Mouse (Mus musculus) MEL (cell line): ENCODE data around the gene Lrrtm3. TPM values are rescaled to one million over a fixed set of nuclear protein-coding genes. Genes with fewer than 3 reads are reported as not detected.

Source experiments
- DNase-seq: peaks from one replicate; pipeline ENCODE4 v3.0.0; 2011; ENCODE audit warnings: low read depth, low spot score
- H3K27ac ChIP-seq: 2 replicates; pipeline ENCODE4 v1.5.1; 2012; ENCODE audit warnings: low read depth, mild to moderate bottlenecking, control low read depth, low read length, moderate library complexity; ENCODE audit not compliant: control insufficient read depth
- H3K27me3 ChIP-seq, 2 experiments: fragments of 150-350 bp in 1 of 2; sonication (generic) in 1 of 2; 2 replicates each; pipeline ENCODE4 v1.6.1; 2012; ENCODE audit warnings: low read length in 2 of 2, mild to moderate bottlenecking in 2 of 2, improper control_type of control experiment in 1 of 2, moderate library complexity in 1 of 2; ENCODE audit not compliant: insufficient read depth in 2 of 2, control insufficient read depth in 1 of 2
- H3K36me3 ChIP-seq, 2 experiments: 2 replicates each; pipeline ENCODE4 v1.6.1; 2012 to 2014; ENCODE audit warnings: low read length in 2 of 2, improper control_type of control experiment in 1 of 2, inconsistent platforms in 1 of 2, mild to moderate bottlenecking in 1 of 2; ENCODE audit not compliant: insufficient read depth in 2 of 2, control insufficient read depth in 1 of 2
- H3K4me1 ChIP-seq, 2 experiments: fragments of 150-350 bp in 1 of 2; sonication (generic) in 1 of 2; 2 replicates each; pipeline ENCODE4 v1.6.1; 2012; ENCODE audit warnings: low read length in 2 of 2, improper control_type of control experiment in 1 of 2, mild to moderate bottlenecking in 1 of 2; ENCODE audit not compliant: insufficient read depth in 2 of 2, control insufficient read depth in 1 of 2
- H3K4me3 ChIP-seq, 2 experiments: fragments of 150-350 bp in 1 of 2; sonication (generic) in 1 of 2; 2 replicates each; pipeline ENCODE4 v1.5.1; 2012; ENCODE audit warnings: low read depth in 2 of 2, low read length in 2 of 2, mild to moderate bottlenecking in 2 of 2, moderate library complexity in 2 of 2, control low read depth in 1 of 2, improper control_type of control experiment in 1 of 2; ENCODE audit not compliant: control insufficient read depth in 1 of 2, insufficient read depth in 1 of 2
- H3K79me2 ChIP-seq: 2 replicates; pipeline ENCODE4 v1.6.1; 2012; ENCODE audit warnings: mild to moderate bottlenecking, low read length, moderate library complexity; ENCODE audit not compliant: control insufficient read depth, poor library complexity, insufficient read depth
- H3K9ac ChIP-seq: 2 replicates; pipeline ENCODE4 v1.6.1; 2012; ENCODE audit warnings: low read depth, mild to moderate bottlenecking, control low read depth, low read length, moderate library complexity; ENCODE audit not compliant: control insufficient read depth, poor library complexity, severe bottlenecking
- H3K9me3 ChIP-seq: fragments of 150-350 bp; sonication (generic); replicated peaks from 2 replicates; pipeline ENCODE4 v1.6.1; 2012; ENCODE audit warnings: mild to moderate bottlenecking, low read length, improper control_type of control experiment, moderate library complexity; ENCODE audit not compliant: insufficient read depth
- CHD1 ChIP-seq: IDR thresholded peaks from 2 replicates; pipeline ENCODE4 v1.6.1; 2012; ENCODE audit warnings: low read depth, mild to moderate bottlenecking, inconsistent platforms, low read length, improper control_type of control experiment
- CHD2 ChIP-seq: IDR thresholded peaks from 2 replicates; pipeline ENCODE4 v1.6.1; 2011; ENCODE audit warnings: low read length, improper control_type of control experiment
- CTCF ChIP-seq, 3 experiments: IDR thresholded peaks in 2 of 3; conservative IDR thresholded peaks in 1 of 3; 2 replicates each; pipeline ENCODE4 v1.5.1; 2011 to 2012; ENCODE audit warnings: low read length in 3 of 3, low read depth in 2 of 3, mild to moderate bottlenecking in 2 of 3, improper control_type of control experiment in 1 of 3, inconsistent platforms in 1 of 3, mixed read lengths in 1 of 3, moderate library complexity in 1 of 3; ENCODE audit not compliant: control insufficient read depth in 1 of 3, insufficient read depth in 1 of 3, poor library complexity in 1 of 3, severe bottlenecking in 1 of 3
- EP300 ChIP-seq, 2 experiments: IDR thresholded peaks; 2 replicates each; pipeline ENCODE4 v1.6.1; 2011; ENCODE audit warnings: improper control_type of control experiment in 2 of 2, low read length in 2 of 2, low read depth in 1 of 2, mild to moderate bottlenecking in 1 of 2
- ETS1 ChIP-seq: IDR thresholded peaks from 2 replicates; pipeline ENCODE4 v1.6.1; 2012; ENCODE audit warnings: low read depth, mild to moderate bottlenecking, inconsistent platforms, low read length, improper control_type of control experiment, moderate library complexity
- GABPA ChIP-seq: IDR thresholded peaks from 2 replicates; pipeline ENCODE4 v1.6.1; 2012; ENCODE audit warnings: low read depth, mild to moderate bottlenecking, inconsistent platforms, low read length, improper control_type of control experiment, moderate library complexity
- MAFK ChIP-seq: IDR thresholded peaks from 2 replicates; pipeline ENCODE4 v1.6.1; 2011; ENCODE audit warnings: low read depth, mild to moderate bottlenecking, low read length, improper control_type of control experiment, borderline replicate concordance
- NELFE ChIP-seq: IDR thresholded peaks from 2 replicates; pipeline ENCODE4 v1.6.1; 2011; ENCODE audit warnings: low read depth, low read length, improper control_type of control experiment
- NRF1 ChIP-seq: IDR thresholded peaks from 2 replicates; pipeline ENCODE4 v1.6.1; 2014; ENCODE audit warnings: low read depth, mild to moderate bottlenecking, inconsistent platforms, low read length, improper control_type of control experiment, moderate library complexity; ENCODE audit not compliant: poor library complexity, insufficient read depth, severe bottlenecking
- POLR2AphosphoS2 ChIP-seq: IDR thresholded peaks from 2 replicates; pipeline ENCODE4 v1.6.1; 2011; ENCODE audit warnings: low read length, improper control_type of control experiment
- POLR2AphosphoS5 ChIP-seq: IDR thresholded peaks from 2 replicates; pipeline ENCODE4 v1.6.1; 2012; ENCODE audit warnings: low read depth, borderline replicate concordance, mild to moderate bottlenecking, inconsistent platforms, low read length, moderate library complexity, mixed read lengths
- RAD21 ChIP-seq: IDR thresholded peaks from 2 replicates; pipeline ENCODE4 v1.6.1; 2011; ENCODE audit warnings: mild to moderate bottlenecking, low read depth, low read length, improper control_type of control experiment
- RCOR1 ChIP-seq: IDR thresholded peaks from 2 replicates; pipeline ENCODE4 v1.6.1; 2012; ENCODE audit warnings: low read depth, mild to moderate bottlenecking, inconsistent platforms, low read length, improper control_type of control experiment
- SIN3A ChIP-seq: IDR thresholded peaks from 2 replicates; pipeline ENCODE4 v1.6.1; 2012; ENCODE audit warnings: low read length, improper control_type of control experiment, inconsistent platforms
- SMC3 ChIP-seq: IDR thresholded peaks from 2 replicates; pipeline ENCODE4 v1.6.1; 2011; ENCODE audit warnings: low read depth, low read length, improper control_type of control experiment
- TAL1 ChIP-seq: IDR thresholded peaks from 2 replicates; pipeline ENCODE4 v1.6.1; 2012; ENCODE audit warnings: mild to moderate bottlenecking, inconsistent platforms, low read length, moderate library complexity, mixed read lengths
- TBP ChIP-seq: IDR thresholded peaks from 2 replicates; pipeline ENCODE4 v1.8.0; 2011; ENCODE audit warnings: low read depth, low read length, improper control_type of control experiment
- TCF12 ChIP-seq: IDR thresholded peaks from 2 replicates; pipeline ENCODE4 v1.6.1; 2014; ENCODE audit warnings: low read depth, mild to moderate bottlenecking, inconsistent platforms, low read length, improper control_type of control experiment, moderate library complexity
- UBTF ChIP-seq: IDR thresholded peaks from 2 replicates; pipeline ENCODE4 v1.6.1; 2012; ENCODE audit warnings: low read depth, mild to moderate bottlenecking, inconsistent platforms, low read length, improper control_type of control experiment, moderate library complexity, borderline replicate concordance; ENCODE audit not compliant: insufficient read depth
- ZKSCAN1 ChIP-seq: IDR thresholded peaks from 2 replicates; pipeline ENCODE4 v1.6.1; 2012; ENCODE audit warnings: low read depth, mild to moderate bottlenecking, inconsistent platforms, low read length, improper control_type of control experiment, moderate library complexity
- polyA plus RNA-seq, 2 experiments: library from polyadenylated mRNA; stranded (reverse) in 1 of 2; unstranded in 1 of 2; fragments of >175 nt in 1 of 2; fragments of >200 nt in 1 of 2; gene quantifications; 2 replicates each; pipeline versions ENCODE4 v1.2.1 to v1.2.4; 2012; ENCODE audit warnings: low replicate concordance in 2 of 2, low read depth in 1 of 2; ENCODE audit not compliant: insufficient read length in 2 of 2, insufficient read depth in 1 of 2, missing spikeins in 1 of 2
- total RNA-seq: library from RNA; depleted of rRNA; stranded (reverse); fragments of 300-350 nt; gene quantifications from 2 replicates; pipeline ENCODE4 v1.2.3, GENCODE M21; 2012

Lrrtm3 gene
- total and polyA plus RNA-seq, 3 experiments = not detected

DNA sequence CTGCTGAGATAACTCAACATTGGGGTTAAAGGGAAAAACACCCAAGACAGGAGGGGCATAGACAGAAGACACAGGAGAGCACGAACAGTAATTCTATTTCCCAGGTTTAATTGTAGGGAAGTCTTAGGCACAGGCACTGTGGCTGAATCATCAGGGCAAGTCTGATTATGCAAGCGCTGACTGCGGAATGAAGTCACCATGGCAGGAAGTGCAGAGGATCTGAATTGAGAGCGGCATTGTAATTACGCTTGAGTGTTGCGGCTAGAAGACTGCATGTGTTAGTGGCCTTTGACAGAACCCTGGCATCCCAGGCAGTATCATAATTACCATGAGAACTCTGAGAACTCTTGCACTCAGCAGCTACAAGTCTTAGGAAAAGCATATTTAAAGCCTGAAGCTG, 66.7 kb downstream of the Lrrtm3 start:
- Histone ChIP-seq H3K9me3 (no peaks in the 10 kb centered on the region), H3K36me3 (no peaks in the 10 kb centered on the region), H3K4me1 (no peaks in the 10 kb centered on the region), H3K79me2 (no peaks in the 10 kb centered on the region), H3K27me3 (no peaks in the 10 kb centered on the region), H3K9ac (no peak overlapping the region), H3K4me3 (no peak overlapping the region), H3K27ac (no peak overlapping the region)
- no peak for TF ChIP-seq NRF1
- TF ChIP-seq POLR2AphosphoS2 = no peak
- no peak for TF ChIP-seq MAFK
- no peak for TF ChIP-seq TAL1
- no peak for TF ChIP-seq RAD21
- TF ChIP-seq GABPA = no peak
- TF ChIP-seq CTCF (IDR thresholded peaks at IDR 0.05 in 2 of 3, conservative IDR thresholded peaks at IDR 0.05 in 1 of 3; ENCODE audit: control insufficient read depth in 1 of 3, insufficient read depth in 1 of 3, low read depth in 2 of 3, low read length in 3 of 3, poor library complexity in 1 of 3, severe bottlenecking in 1 of 3) = no peak
- TF ChIP-seq EP300 (IDR thresholded peaks at IDR 0.05; ENCODE audit: low read depth in 1 of 2, low read length in 2 of 2) = no peak
- no peak for TF ChIP-seq TCF12
- no peak for TF ChIP-seq SMC3
- TF ChIP-seq SIN3A = no peak
- TF ChIP-seq ETS1 = no peak
- TF ChIP-seq CHD1 = no peak
- TF ChIP-seq TBP = no peak
- no peak for TF ChIP-seq POLR2AphosphoS5
- no peak for TF ChIP-seq ZKSCAN1
- no peak for TF ChIP-seq UBTF
- TF ChIP-seq NELFE = no peak
- TF ChIP-seq CHD2 = no peak
- TF ChIP-seq RCOR1 = no peak
- no peak for DNase-seq

DNA sequence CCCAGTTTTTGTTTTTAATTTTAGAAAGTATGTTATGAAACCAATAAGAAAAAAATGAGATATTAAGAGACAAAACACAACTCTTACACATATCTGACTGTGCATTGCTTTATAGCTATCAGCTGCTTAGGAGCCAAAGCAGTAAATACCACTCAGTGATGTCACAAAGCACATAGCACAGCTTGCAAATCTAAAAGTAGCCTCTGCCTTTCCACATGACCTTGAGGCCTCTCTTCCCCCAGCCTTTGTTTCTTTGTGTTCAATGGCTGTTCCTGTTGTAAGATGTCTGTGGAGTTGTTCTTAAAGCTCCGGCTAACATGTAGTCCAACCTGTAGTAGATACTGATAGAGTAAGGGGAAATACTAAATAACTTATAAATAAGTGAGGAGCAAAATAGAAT, 69.7 kb downstream of the Lrrtm3 start:
- Histone ChIP-seq H3K79me2 (no peaks in the 10 kb centered on the region), H3K36me3 (no peaks in the 10 kb centered on the region), H3K27ac (no peak overlapping the region), H3K4me1 (no peaks in the 10 kb centered on the region), H3K27me3 (no peaks in the 10 kb centered on the region), H3K9ac (no peak overlapping the region)
- DNase-seq = no peak
- no peak for TF ChIP-seq NRF1
- TF ChIP-seq, all 39 proteins: peak for 0
- no peaks in the 10 kb centered on the region for H3K9me3 ChIP-seq
- no peak overlapping the region for H3K4me3 ChIP-seq
